Mouse (Mus musculus): ENCODE results near the gene Zfp189. TPM values are rescaled to one million over a fixed set of nuclear protein-coding genes. Genes with fewer than 3 reads are reported as not detected.

The Zfp189 gene
- total RNA-seq (2023) = 3.0 to 4.8 TPM (median 4.2 TPM) in 4 replicates

GRCm38 (mm10) chr4:49520572-49521340, at the start of gene Zfp189, which contains the start of gene Mrpl50:
Zfp189 (plus strand) TSS chr4:49521176.
Mrpl50 (minus strand) TSS chr4:49521093.

GRCm38 (mm10) chr4:49473435-49474100, 47.4 kb upstream of the Zfp189 start, which contains the start of gene Acnat1:
Acnat1 (minus strand) TSS chr4:49473912.

GRCm38 (mm10) chr4:49506386-49506785, 14.6 kb upstream of the Zfp189 start, which contains the start of gene Baat:
Baat (minus strand) TSS chr4:49506557.

GRCm38 (mm10) chr4:49549383-49549782, 28.4 kb downstream of the Zfp189 start, which contains the start of gene Aldob:
Aldob (minus strand) TSS chr4:49549546.

Other genes with a start within 250 kb of the Zfp189 start
- not detected in 4 replicates for gene Acnat2, start 113.0 kb upstream of the Zfp189 start, total RNA-seq (2023)
- not detected in 4 replicates for gene Acnat1, start 47.3 kb upstream of the Zfp189 start, total RNA-seq (2023)
- gene Baat, start 14.6 kb upstream of the Zfp189 start, total RNA-seq (2023) = not detected in 4 replicates
- 10.0 to 12.4 TPM (median 10.4 TPM) in 4 replicates for gene Mrpl50, start 83 bp upstream of the Zfp189 start, total RNA-seq (2023)
- not detected in 4 replicates for gene Aldob, start 28.4 kb downstream of the Zfp189 start, total RNA-seq (2023)
- gene Tmem246, start 76.7 kb downstream of the Zfp189 start, total RNA-seq (2023) = not detected in 4 replicates
- gene Rnf20, start 110.8 kb downstream of the Zfp189 start, total RNA-seq (2023) = 129 to 159 TPM (median 144 TPM) in 4 replicates
- not detected in 4 replicates for gene Ppp3r2, start 160.8 kb downstream of the Zfp189 start, total RNA-seq (2023)

All from B cell, adult 62 days (primary cell).